Mouse (Mus musculus) testis, adult 10 weeks (tissue): ENCODE data around the gene 1700011L22Rik. TPM values are rescaled to one million over a fixed set of nuclear protein-coding genes. Genes with fewer than 3 reads are reported as not detected.

Experiments used
- polyA plus RNA-seq: library from polyadenylated mRNA; stranded (reverse); fragments of 350-450 nt; fragmentation: Illumina TruSeq; extraction: RNeasy Lipid Tissue Mini Kit (QIAGEN cat#74804); gene quantifications from one replicate; pipeline ENCODE4 v1.2.3, GENCODE M21; 2014; ENCODE audit warnings: low read depth, low replicate concordance

1700011L22Rik gene
- polyA plus RNA-seq, result 52.1 TPM

DNA sequence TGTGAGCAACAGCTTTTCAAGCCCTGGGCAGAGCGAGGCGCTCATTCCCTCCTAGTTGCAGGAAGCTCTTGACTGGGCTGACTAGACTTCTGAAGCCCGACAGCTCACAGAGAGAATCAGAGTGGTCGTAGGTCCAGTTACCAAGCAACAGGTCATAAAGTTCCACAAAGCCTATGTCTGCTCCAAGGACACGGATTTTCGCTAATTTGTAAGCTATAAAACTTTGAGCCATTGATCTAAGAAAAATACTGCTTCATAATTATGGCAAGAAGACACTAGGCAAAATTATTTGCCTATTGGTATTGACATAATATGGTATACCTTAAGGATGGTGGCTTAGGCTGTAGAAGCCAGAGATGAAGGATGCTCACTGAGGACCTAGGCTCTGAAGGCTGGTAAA, at the start of gene 1700011L22Rik:
Gene 1700011L22Rik (minus strand): TSS at position 101 of the 400 bp plus-strand sequence.

GRCm38 (mm10) chr8:79294610-79295275, 46.4 kb upstream of the 1700011L22Rik start, which contains the start of gene Mmaa:
TSS of gene Mmaa (minus strand) at chr8:79294937.

Other genes with a start within 250 kb of the 1700011L22Rik start
- gene Zfp827, start 220.1 kb downstream of the 1700011L22Rik start, polyA plus RNA-seq, result 2.4 TPM
- 3.6 TPM for gene Mmaa, start 46.4 kb upstream of the 1700011L22Rik start, polyA plus RNA-seq
- 13.7 TPM for gene Smad1, start 150.9 kb upstream of the 1700011L22Rik start, polyA plus RNA-seq